Mouse (Mus musculus) left cerebral cortex, adult 2 months (tissue): ENCODE measurements around the gene S100a2. TPM values are rescaled to one million over a fixed set of nuclear protein-coding genes. Genes with fewer than 3 reads are reported as not detected.
A peak's percentile ranks its signal among the peaks of the same experiment; 100 is the strongest.

Experiments used
- DNase-seq, 2 experiments: peaks; one replicate each; pipeline ENCODE4 v3.0.0; 2021 to 2022; ENCODE audit warnings: low spot score in 2 of 2, mixed read lengths in 1 of 2; ENCODE audit errors: extremely low spot score in 1 of 2
- H3K27ac ChIP-seq: fragments of 200-600 bp; 2 replicates; pipeline ENCODE4 v1.8.1; 2022
- H3K4me3 ChIP-seq: fragments of 200-600 bp; 2 replicates; pipeline ENCODE4 v1.8.1; 2022
- CTCF ChIP-seq: fragments of 200-600 bp; IDR thresholded peaks from 2 replicates; pipeline ENCODE4 v1.8.1; 2022; ENCODE audit warnings: antibody characterized with exemption, mild to moderate bottlenecking, moderate library complexity
- intact Hi-C: fragments of 180-260 bp; cut with DNase I; formaldehyde crosslinking; loops from one replicate; pipeline ENCODE4 v1.15.1; 2025
- total RNA-seq, 2 experiments: library from RNA; stranded (reverse); gene quantifications; 2 replicates each; pipeline ENCODE4 v1.2.3; 2021

The S100a2 gene
- total RNA-seq, 2 experiments from 2014 or later: not detected

- intact Hi-C loops: no loop called here
- TF ChIP-seq CTCF: peak; percentile 41
- Histone ChIP-seq H3K27ac (no peak overlapping the region), H3K4me3 (no peak overlapping the region)
- DNase-seq: no peak
These were observed 7.9 kb upstream of the S100a2 start for GRCm38 (mm10) chr3:90582156-90582555.

GRCm38 (mm10) chr3:90582556-90582955 is 7.5 kb upstream of the S100a2 start:
- no peak for DNase-seq
- intact Hi-C loops: no loop called here
- no peak overlapping the region for H3K4me3 ChIP-seq
- no peak overlapping the region for H3K27ac ChIP-seq
- no peak for TF ChIP-seq CTCF

DNA sequence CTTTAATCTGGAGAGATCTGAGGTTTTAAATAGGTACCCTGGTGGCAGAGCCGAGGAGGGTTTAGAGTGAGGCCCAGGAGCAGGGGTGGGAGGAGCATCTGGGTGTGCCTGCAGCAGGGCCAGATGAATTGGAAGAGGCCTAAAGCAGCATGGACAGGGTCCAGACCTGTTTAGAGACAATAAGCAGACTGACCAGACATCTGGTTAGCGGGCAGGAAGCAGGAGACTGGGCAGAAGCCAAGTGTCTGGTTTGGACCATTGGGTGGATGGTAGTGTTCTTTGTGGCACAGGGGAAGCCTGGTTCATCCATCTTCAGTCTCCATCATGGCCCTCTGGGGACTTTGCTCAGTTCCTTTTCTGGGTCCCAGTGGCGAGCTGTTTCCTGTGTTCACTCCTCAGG is 6.2 kb upstream of the S100a2 start:
- no peak for DNase-seq
- Histone ChIP-seq H3K4me3 (no peak overlapping the region), H3K27ac (no peak overlapping the region; the same call in 1 of the 2 replicates)
- TF ChIP-seq CTCF: no peak; the same call in 1 of the 2 replicates
- intact Hi-C loops: loop anchor here (2.0 kb wide), 1 partner anchor 75 kb away; the partner anchor contains the start of gene Chtop

DNA sequence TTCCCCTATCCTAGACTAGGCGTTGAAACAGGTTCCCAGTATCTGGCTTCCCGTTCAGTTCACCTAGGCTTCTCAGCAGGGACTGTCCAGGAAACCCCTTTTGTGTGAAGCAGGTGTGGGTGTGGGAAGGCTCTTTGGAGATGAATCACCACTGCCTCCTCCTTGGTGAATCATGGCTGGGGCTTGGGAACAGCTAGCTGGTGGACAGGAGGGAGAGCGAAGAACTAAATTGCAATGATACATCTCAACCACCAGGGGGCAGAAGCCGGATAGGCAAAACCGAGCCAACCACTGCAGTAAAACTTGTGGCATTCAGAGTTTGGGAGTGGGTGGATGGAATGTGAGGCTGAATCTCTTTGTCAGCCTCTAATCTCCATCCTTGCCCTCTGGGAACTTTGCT is 4.5 kb upstream of the S100a2 start:
- intact Hi-C loops: loop anchor here (1.0 to 2.0 kb wide), 2 partner anchors 65 to 77 kb away; partner anchors contain the start of gene Chtop
- peak overlapping the region; percentile 77; the same call in 1 of the 2 replicates for H3K27ac ChIP-seq
- TF ChIP-seq CTCF: peak; percentile 85

DNA sequence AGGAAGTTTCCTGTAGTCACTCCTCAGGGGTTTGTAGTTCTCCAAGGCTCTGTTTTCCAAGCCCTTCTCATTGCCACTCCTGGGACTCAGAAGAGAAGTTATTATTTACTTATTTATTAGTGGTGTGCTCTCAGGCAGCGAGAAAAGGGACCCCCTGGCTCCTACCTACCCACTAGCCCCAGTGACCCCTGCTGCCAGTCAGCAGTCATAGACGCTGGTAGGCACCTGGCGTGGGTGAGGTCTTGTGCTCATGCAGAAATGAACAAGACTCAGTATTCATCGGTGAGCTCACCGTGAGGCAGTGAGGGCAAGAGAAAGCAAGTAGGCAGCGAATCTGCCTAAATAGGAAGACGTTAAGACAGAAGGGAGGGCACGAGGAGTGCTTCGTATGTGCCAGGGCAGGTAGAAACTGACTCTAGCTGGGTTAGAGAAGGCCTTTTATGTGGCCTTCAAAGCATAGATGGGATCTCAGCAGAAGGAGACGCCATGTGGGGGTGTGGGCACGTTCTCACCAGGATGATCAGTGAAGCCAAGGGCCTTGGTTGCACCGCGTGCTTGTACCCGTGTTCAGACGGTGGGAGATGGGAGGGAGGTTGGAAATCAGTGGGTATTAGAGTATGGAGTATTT is 3.9 kb upstream of the S100a2 start:
- DNase-seq: no peak
- intact Hi-C loops: loop anchor here (1.0 to 2.0 kb wide), 2 partner anchors 19 to 29 kb away; no protein-coding TSS in a partner anchor

More for the DNA sequence above, 4.5 kb upstream of the S100a2 start:
- H3K4me3 ChIP-seq: no peak overlapping the region
- peak; percentile 70 to 77 for DNase-seq

GRCm38 (mm10) chr3:90586906-90587305 is 3.1 kb upstream of the S100a2 start:
- peak in 1 of 2 experiments; percentile 51 for DNase-seq
- intact Hi-C loops: loop anchor here (1.0 to 2.0 kb wide), 3 partner anchors 18 to 28 kb away; partner anchors contain the start of gene S100a6
- peak overlapping the region; percentile 77 for H3K27ac ChIP-seq
- TF ChIP-seq CTCF: no peak
- H3K4me3 ChIP-seq: no peak overlapping the region

More for the DNA sequence above, 3.9 kb upstream of the S100a2 start:
- TF ChIP-seq CTCF: no peak
- peak overlapping the region; percentile 77 for H3K27ac ChIP-seq
- no peak overlapping the region for H3K4me3 ChIP-seq

DNA sequence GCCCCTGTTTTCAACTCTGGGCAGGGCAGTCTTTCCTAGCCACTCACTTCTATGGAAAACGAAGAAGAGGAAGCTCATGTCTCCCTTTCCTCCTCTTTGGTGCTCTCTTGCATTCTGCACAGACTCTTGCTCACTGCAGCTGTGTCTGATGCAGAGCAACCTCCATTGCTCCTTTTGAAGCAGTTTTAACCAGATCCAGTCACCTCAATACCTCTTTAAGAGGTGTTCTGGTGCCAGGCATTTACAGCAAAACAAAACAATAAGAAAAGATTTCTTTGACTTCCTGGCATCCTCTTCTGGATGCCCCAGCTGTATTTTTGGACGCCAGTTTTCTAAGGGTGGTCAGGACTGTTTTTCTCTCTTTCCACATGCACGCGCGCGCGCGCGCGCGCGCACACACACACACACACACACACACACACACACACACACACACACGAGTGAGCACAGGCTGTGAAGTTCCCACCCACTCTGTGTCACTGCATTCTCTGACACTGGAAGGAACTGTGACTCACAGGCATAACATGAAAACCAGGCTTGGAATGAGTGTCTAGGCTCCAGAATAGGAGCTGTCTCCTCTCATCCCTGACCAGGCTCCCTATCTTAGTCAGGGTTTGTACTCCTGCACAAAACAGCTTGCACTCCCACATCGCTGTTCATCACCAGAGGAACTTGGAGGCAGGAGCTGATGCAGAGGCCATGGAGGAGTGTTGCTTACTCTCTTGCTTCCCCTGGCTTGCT is 2.5 kb upstream of the S100a2 start:
- intact Hi-C loops: loop anchor here (1.0 to 2.0 kb wide), 2 partner anchors 17 to 25 kb away; partner anchors contain the start of gene S100a6
- Histone ChIP-seq H3K4me3 (no peak overlapping the region), H3K27ac (peak overlapping the region; percentile 77)
- no peak for TF ChIP-seq CTCF
- peak in 1 of 2 experiments; percentile 39 for DNase-seq

GRCm38 (mm10) chr3:90589390-90589789 is 657 bp upstream of the S100a2 start:
- no peak overlapping the region for H3K4me3 ChIP-seq
- H3K27ac ChIP-seq: no peak overlapping the region
- DNase-seq: no peak
- intact Hi-C loops: no loop called here
- TF ChIP-seq CTCF: no peak

DNA sequence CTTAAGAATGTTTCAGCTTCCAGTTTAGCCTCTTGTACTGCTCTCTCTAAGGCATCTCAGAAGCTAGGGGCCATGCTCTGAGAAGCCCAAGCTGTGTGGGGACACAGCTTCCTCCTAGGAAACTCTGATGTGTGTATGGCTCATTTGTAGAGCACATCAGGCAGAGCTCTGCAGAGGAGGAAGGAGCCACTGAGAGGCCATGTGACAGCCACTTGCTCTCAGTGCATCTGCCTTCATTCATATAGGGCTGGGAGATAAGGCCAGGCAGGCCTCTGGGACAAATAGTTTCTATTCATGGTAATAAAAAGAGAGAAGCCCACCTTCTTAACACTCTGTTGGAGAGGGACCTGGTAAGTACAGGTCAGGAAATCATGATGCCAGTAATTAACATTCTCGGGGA is 4.4 kb downstream of the S100a2 start:
- intact Hi-C loops: no loop called here
- H3K27ac ChIP-seq: no peak overlapping the region
- TF ChIP-seq CTCF: no peak
- no peak overlapping the region for H3K4me3 ChIP-seq
- DNase-seq: no peak

DNA sequence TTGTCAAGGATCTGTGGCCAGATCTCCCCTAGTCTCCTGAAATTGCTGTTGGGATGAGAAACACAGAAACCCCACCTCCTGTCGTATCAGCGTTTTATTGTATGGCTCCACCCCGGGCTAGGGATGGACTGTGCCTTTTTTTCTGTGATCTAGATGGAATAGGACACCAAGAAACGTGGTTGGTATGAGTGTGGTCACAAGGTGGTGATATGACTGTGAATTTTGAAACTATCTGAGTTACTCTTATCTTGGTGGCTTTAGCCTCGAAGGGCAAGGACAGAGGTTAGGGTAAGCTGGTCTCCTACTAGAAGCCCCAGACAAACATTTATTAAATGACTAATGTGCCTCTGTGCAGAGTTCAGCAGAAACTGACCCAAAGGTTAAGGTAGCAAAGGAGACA is 5.5 kb downstream of the S100a2 start:
- intact Hi-C loops: no loop called here
- no peak for DNase-seq
- no peak overlapping the region for H3K4me3 ChIP-seq
- TF ChIP-seq CTCF: no peak
- H3K27ac ChIP-seq: no peak overlapping the region

DNA sequence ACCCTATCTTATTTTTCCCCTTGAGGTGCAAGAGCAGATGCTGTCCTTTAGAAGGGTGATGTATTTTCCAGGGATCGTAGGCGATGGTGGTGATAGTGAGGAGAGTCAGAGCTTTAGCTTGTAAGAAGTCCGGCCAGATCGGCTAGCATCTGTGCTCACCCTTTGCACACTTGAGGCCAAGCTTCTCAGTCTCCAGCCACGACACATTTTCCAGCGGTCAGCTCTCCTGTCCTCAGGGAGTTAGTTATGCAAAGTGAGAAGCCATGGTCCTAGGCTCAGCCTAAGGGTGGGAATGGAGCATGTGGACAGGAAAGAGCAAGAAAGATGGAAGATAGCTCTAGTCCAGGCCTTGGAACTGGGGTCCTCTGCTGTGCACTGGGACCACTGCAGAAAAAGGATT is 6.8 kb downstream of the S100a2 start:
- Histone ChIP-seq H3K27ac (no peak overlapping the region), H3K4me3 (no peak overlapping the region)
- TF ChIP-seq CTCF: no peak
- no peak for DNase-seq
- intact Hi-C loops: no loop called here

DNA sequence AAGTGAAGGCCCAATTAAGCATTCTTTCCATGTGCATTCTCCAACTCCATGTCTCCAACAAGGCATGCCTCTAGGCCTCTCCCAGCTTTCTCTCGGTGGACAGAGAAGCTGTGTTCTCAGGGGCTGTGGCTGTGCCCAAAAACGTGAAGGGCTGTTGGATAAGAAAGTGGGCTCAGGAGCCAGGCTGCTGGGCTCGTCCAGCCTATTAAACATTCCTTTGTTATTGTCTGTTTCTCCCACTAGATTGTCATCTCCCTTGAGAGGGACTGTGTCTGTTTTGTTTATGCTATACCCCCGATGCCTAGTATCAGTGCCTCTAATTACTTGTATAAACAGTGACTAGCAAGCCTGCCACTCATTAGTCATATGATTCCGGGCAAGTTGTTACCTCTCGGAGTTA is 7.7 kb downstream of the S100a2 start:
- no peak for DNase-seq
- intact Hi-C loops: no loop called here
- no peak for TF ChIP-seq CTCF
- H3K27ac ChIP-seq: no peak overlapping the region
- no peak overlapping the region for H3K4me3 ChIP-seq
